Mouse (Mus musculus) kidney, embryonic 15.5 days (tissue): ENCODE measurements around the gene Prtg. TPM values are rescaled to one million over a fixed set of nuclear protein-coding genes. Genes with fewer than 3 reads are reported as not detected.

Experiments used
- ATAC-seq: fragments of 200-750 bp; cut with Nextera tagmentation; replicated peaks from 2 replicates; pipeline ENCODE4 v1.8.0; 2017; ENCODE audit warnings: moderate TSS enrichment; ENCODE audit not compliant: low FRiP score
- H3K27ac ChIP-seq: fragments of 300-500 bp; sonication (generic); 2 replicates; pipeline ENCODE4 v1.5.1; 2015; ENCODE audit warnings: mild to moderate bottlenecking, inconsistent platforms
- H3K27me3 ChIP-seq: fragments of 300-500 bp; sonication (generic); 2 replicates; pipeline ENCODE4 v1.6.1; 2015; ENCODE audit warnings: inconsistent platforms
- H3K36me3 ChIP-seq: fragments of 300-500 bp; sonication (generic); 2 replicates; pipeline ENCODE4 v1.6.1; 2015; ENCODE audit warnings: inconsistent platforms
- H3K4me1 ChIP-seq: fragments of 300-500 bp; sonication (generic); 2 replicates; pipeline ENCODE4 v1.6.1; 2015; ENCODE audit warnings: inconsistent platforms
- H3K4me2 ChIP-seq: fragments of 300-500 bp; sonication (generic); 2 replicates; pipeline ENCODE4 v1.6.1; 2015; ENCODE audit warnings: moderate library complexity, mild to moderate bottlenecking, inconsistent platforms
- H3K4me3 ChIP-seq: fragments of 300-500 bp; sonication (generic); replicated peaks from 2 replicates; pipeline ENCODE4 v1.5.1; 2015; ENCODE audit warnings: mild to moderate bottlenecking, inconsistent platforms
- H3K9ac ChIP-seq: fragments of 300-500 bp; sonication (generic); 2 replicates; pipeline ENCODE4 v1.6.1; 2015; ENCODE audit warnings: mild to moderate bottlenecking, inconsistent platforms
- H3K9me3 ChIP-seq: fragments of 300-500 bp; sonication (generic); replicated peaks from 2 replicates; pipeline ENCODE4 v1.6.1; 2016; ENCODE audit warnings: inconsistent platforms
- whole genome bisulfite sequencing: fragments of 180-500 bp; shearing (Covaris S2); methylation state at CpG from one replicate; pipeline ENCODE4 v1.1.7; 2015; ENCODE audit warnings: mixed read lengths; 5-methylcytosine and 5-hydroxymethylcytosine counted together
- polyA plus RNA-seq: library from polyadenylated mRNA; unstranded; fragments of >200 nt; fragmentation: Nextera tagmentation; extraction: Ambion mirVana; gene quantifications from 2 replicates; pipeline ENCODE4 v1.2.1, GENCODE M21; 2015

The Prtg gene
- polyA plus RNA-seq, 1 experiment from 2014 or later: 2.1 TPM

DNA sequence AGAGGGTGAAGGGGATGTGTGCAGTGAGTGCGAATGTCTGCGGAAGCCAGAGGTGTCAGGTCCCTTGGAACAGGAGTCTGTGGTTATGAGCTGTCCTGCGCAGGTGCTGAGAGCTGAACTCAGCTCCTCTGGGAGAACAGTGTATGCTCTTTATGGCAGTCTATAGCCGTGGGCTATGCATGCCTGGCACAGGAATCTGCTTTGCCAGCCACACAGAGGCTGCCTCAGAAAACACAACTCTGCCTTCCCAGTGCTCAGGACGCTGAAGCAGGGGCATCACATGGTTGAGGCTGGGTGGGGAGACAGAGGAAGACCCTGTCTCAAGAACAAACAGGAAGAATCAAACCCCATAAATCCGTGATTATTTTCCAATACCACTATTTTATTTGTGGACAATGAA lies 60.8 kb downstream of the Prtg start:
- Histone ChIP-seq H3K4me1 (peaks cover 10% of the 10 kb centered on the region), H3K36me3 (no peaks in the 10 kb centered on the region), H3K27me3 (no peaks in the 10 kb centered on the region), H3K4me2 (no peak overlapping the region), H3K9ac (no peak overlapping the region), H3K9me3 (no peaks in the 10 kb centered on the region), H3K4me3 (no peak overlapping the region), H3K27ac (no peak overlapping the region)
- 87% methylated on average over 6 of the region's 6 CpGs for WGBS
- ATAC-seq: no peak

DNA sequence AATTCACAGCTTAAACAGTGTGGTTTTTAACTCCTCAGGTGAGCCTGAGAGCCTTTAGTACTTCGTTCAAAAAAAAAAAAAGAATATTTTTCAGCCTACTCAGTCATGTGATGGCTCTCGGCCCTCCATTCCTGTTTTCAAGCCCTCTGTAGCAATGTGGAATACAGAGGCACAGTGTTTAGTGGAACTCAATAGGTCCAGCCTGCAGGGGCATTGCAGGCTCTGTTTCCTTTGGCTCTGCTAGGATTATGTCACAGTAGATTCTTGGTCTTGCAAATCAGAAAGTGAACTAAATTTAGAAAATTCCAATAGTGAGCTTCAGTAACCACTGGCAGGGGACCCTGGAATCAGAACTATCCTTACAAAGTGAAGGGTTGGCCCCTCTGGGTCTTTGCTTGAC lies 62.1 kb downstream of the Prtg start:
- WGBS: 84% methylated on average over 2 of the region's 2 CpGs
- no peak overlapping the region for H3K27ac ChIP-seq
- H3K4me2 ChIP-seq: no peak overlapping the region
- H3K4me3 ChIP-seq: no peak overlapping the region
- no peak overlapping the region for H3K9ac ChIP-seq
- H3K36me3 ChIP-seq: no peaks in the 10 kb centered on the region
- H3K9me3 ChIP-seq: no peaks in the 10 kb centered on the region
- ATAC-seq: no peak
- peaks cover 14% of the 10 kb centered on the region for H3K4me1 ChIP-seq
- no peaks in the 10 kb centered on the region for H3K27me3 ChIP-seq

DNA sequence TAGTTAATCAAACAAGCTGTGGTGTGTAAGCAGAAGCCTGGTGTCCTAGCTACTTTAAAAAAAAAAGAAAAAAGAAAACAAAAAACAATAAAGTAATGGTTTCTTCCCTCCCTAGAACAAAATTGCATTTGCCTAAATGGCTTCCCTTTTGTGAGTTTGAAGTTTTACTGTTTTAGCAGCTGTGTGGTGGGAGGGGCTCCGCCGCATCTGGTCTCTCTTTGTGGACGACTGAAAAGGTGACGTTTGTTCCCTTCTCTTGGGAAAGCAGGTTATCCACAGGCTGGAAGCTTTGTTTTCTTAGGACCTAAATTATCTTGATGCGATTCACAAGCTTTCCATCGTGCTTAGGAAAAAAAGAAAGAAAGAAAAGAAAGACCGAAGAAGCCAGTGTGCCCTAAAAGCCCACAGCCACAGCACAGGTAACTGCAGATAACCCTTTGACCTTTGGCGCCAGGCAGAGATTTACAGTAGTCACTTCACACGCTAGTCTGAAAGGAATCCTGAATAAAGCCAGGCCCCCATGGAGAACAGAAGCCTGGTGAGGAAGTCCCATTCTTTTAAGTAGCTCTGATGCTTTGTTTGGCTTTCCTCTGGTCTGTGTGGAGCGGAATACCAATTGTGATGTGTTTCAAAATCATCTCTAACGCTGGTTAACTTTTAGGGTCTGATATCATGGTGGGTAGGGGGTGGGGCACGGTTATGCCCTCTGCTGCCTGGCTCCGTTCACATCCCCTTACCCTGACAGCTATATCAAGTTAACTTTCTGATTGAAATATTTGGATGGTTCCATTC lies 65.0 kb downstream of the Prtg start:
- Histone ChIP-seq H3K36me3 (no peaks in the 10 kb centered on the region), H3K9me3 (no peaks in the 10 kb centered on the region), H3K4me2 (peak overlapping the region; percentile 41), H3K4me1 (peaks cover 14% of the 10 kb centered on the region), H3K27ac (peak overlapping the region; percentile 28; the same call in 1 of the 2 replicates), H3K4me3 (peak overlapping the region; percentile 0; the same call in 1 of the 2 replicates), H3K9ac (no peak overlapping the region), H3K27me3 (no peaks in the 10 kb centered on the region)
- WGBS: 14% methylated on average over 13 of the region's 13 CpGs
- ATAC-seq: no peak; the same call in 1 of the 2 replicates

DNA sequence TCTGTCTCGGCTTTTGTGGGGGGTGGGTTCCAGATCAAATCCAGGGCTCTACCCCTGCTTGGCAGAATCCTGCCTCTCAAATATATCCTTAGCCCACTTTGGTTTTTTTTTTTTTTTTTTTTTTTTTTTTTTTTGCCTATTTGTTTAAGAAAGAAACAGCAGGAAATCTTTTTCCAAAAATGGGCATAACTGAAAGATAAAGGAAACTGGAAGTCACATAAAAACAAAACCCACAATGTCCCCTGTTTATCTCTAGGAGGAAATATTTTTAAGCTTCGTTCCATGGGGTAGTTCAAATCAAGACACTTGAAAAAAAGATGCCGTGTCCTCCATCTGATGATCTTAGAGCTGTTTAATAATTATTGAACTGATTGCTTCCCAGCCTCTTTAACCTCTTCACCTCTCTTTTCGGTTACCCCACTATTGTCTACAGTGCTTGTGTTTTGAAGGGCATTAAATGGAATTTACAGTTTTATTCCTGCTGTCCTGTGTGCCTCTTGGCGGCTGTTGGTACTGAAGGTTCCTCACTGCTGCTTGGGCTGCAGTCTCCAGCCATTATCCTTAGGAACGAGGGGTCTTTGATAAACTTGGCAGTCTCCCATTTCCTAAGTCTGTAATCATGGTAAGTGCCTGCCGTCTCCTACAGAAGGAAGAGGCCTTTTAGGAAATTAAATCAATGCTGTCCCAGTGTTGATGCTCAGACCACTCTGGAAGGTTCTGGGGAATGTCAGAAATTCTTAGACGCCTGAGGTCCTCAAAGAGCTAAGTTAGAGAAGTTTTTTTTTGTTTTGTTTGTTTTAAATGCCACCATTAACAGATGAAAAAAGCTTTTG lies 65.8 kb downstream of the Prtg start:
- Histone ChIP-seq H3K9ac (no peak overlapping the region), H3K9me3 (no peaks in the 10 kb centered on the region), H3K4me2 (peak overlapping the region; percentile 41), H3K36me3 (no peaks in the 10 kb centered on the region), H3K27ac (peak overlapping the region; percentile 28; the same call in 1 of the 2 replicates), H3K4me1 (peaks cover 19% of the 10 kb centered on the region), H3K27me3 (no peaks in the 10 kb centered on the region), H3K4me3 (no peak overlapping the region)
- WGBS: 38% methylated on average over 8 of the region's 8 CpGs
- ATAC-seq: no peak

DNA sequence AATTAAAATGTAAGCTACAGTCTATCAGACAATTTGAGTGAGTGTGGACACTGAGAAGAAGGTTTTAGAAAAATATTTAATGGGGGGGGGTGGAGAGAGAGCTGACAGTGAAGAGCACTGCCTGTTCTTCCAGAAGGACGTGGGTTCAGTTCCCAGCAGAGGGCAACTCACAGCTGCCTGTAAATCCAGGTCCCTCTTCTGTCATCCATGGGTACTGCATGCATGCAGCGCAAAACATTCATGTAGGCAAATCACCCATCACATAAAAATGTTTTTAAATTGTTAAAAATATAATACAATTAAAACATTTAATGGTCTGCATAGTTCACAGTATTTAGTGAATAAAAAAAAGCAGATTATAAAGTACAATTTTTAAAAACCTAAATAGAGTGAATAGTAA lies 69.2 kb downstream of the Prtg start:
- Histone ChIP-seq H3K4me1 (peaks cover 52% of the 10 kb centered on the region), H3K27ac (no peak overlapping the region), H3K9ac (no peak overlapping the region), H3K27me3 (no peaks in the 10 kb centered on the region), H3K4me3 (no peak overlapping the region), H3K9me3 (no peaks in the 10 kb centered on the region), H3K36me3 (no peaks in the 10 kb centered on the region), H3K4me2 (no peak overlapping the region)
- no peak for ATAC-seq
- 80% methylated on average over 2 of the region's 2 CpGs for WGBS

DNA sequence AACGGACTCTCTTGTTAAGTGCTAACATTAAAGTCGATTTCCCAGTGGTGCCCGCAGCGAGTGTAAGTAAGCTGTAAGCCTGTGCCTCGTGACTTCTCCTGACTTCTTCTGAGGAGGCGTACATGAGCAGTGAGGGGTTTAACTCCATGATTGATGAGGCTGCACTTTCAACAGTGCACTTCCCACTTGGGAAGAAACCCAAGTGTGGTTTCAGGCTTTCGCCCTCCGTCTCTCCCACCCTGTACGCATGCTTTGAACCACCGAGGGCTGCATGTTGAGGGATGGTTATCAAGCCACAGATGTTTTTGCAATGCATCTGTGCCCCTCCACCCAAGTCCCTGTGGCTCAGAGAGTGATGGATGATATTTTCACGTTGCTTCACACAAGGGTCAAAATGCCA lies 71.2 kb downstream of the Prtg start:
- H3K27ac ChIP-seq: peak overlapping the region; percentile 51
- H3K27me3 ChIP-seq: no peaks in the 10 kb centered on the region
- peak; percentile 74 for ATAC-seq
- no peaks in the 10 kb centered on the region for H3K9me3 ChIP-seq
- H3K36me3 ChIP-seq: no peaks in the 10 kb centered on the region
- H3K4me3 ChIP-seq: no peak overlapping the region
- 9% methylated on average over 11 of the region's 11 CpGs for WGBS
- H3K4me2 ChIP-seq: peak overlapping the region; percentile 17
- H3K9ac ChIP-seq: no peak overlapping the region
- H3K4me1 ChIP-seq: peaks cover 53% of the 10 kb centered on the region

DNA sequence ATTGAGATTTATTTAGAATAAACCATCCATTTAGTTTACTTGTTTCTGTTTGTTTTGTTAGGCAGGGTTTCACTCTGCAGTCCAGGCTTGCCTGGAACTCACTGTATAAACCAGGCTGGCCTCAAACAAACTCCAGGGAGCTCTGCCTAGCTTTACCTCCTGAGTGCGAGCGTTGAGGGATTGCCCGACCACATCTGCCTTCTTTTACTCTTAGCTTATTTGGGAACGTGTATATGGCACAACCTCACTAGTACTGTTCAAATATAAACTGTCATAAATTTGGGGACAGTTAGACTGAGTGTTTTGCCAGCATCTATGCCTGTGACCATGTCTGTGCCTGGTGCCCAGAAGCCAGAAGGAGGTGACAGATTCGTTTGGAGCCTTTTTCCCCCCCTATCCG lies 72.0 kb downstream of the Prtg start:
- no peak overlapping the region for H3K9ac ChIP-seq
- H3K9me3 ChIP-seq: no peaks in the 10 kb centered on the region
- no peak overlapping the region for H3K4me2 ChIP-seq
- peaks cover 59% of the 10 kb centered on the region for H3K4me1 ChIP-seq
- no peaks in the 10 kb centered on the region for H3K27me3 ChIP-seq
- WGBS: 39% methylated on average over 6 of the region's 6 CpGs
- ATAC-seq: no peak
- no peak overlapping the region for H3K4me3 ChIP-seq
- no peaks in the 10 kb centered on the region for H3K36me3 ChIP-seq
- peak overlapping the region; percentile 51; the same call in 1 of the 2 replicates for H3K27ac ChIP-seq

DNA sequence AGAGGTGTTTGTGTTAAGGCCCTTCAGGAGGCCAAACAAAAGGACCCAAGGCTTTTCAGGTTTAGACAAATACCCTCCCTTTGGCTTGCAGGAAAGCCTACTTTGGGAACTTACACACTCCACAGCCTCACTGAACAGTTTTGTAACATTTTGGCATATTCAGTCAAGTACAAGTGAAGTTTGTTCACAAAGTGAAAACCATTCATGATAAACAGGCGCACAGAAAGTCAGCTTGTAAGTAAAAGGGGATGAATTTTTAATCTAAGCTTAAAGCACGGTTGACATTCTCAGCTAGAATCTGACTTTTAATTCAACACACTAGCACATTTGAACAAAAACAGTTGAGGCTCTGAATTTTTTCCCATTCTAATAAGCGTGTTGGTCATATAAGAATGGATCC lies 72.9 kb downstream of the Prtg start:
- Histone ChIP-seq H3K36me3 (no peaks in the 10 kb centered on the region), H3K4me1 (peaks cover 61% of the 10 kb centered on the region), H3K4me3 (no peak overlapping the region), H3K27ac (no peak overlapping the region), H3K27me3 (no peaks in the 10 kb centered on the region), H3K9me3 (no peaks in the 10 kb centered on the region), H3K4me2 (no peak overlapping the region), H3K9ac (no peak overlapping the region)
- WGBS: 81% methylated on average over 3 of the region's 3 CpGs
- no peak for ATAC-seq

DNA sequence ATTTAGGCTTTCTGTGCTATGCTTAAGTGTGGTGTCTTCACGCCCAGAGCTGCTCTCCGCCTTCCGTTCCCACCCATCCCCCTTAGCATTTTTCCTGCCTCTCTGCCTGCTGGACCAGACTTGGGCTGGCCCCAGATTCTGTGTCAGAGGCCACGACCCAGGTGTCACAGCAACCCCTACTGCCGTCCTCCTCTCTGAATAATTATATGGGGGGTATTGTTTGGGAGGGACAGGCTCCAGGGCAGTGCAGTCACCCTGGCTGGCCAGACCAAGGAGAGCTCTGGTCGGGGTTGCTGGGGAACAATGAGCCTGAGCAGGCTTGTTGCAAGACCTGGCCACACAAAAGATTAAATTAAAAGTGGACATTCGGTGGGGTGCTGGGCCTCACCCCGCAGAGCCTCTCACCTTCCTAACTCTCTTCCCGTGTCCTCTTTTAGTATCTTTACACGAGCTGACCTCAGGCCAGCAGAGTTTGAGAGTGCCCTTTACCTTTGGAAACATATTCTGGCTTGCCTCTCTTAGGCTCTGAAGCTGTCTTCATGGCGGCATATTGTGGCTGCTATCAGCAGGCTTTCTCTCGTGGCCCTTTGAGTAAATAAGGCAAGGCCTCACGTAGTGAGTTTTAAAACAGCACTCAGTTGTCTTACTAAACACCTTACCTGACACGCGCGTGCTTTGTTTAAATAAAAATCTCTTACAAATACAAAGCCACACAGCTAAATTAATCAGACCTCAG lies 73.7 kb downstream of the Prtg start:
- WGBS: 29% methylated on average over 16 of the region's 16 CpGs
- Histone ChIP-seq H3K36me3 (no peaks in the 10 kb centered on the region), H3K9me3 (no peaks in the 10 kb centered on the region), H3K4me1 (peaks cover 61% of the 10 kb centered on the region), H3K4me3 (no peak overlapping the region), H3K9ac (no peak overlapping the region), H3K4me2 (peak overlapping the region; percentile 1; the same call in 1 of the 2 replicates), H3K27me3 (no peaks in the 10 kb centered on the region), H3K27ac (peak overlapping the region; percentile 77)
- peak; percentile 41; the same call in 1 of the 2 replicates for ATAC-seq

DNA sequence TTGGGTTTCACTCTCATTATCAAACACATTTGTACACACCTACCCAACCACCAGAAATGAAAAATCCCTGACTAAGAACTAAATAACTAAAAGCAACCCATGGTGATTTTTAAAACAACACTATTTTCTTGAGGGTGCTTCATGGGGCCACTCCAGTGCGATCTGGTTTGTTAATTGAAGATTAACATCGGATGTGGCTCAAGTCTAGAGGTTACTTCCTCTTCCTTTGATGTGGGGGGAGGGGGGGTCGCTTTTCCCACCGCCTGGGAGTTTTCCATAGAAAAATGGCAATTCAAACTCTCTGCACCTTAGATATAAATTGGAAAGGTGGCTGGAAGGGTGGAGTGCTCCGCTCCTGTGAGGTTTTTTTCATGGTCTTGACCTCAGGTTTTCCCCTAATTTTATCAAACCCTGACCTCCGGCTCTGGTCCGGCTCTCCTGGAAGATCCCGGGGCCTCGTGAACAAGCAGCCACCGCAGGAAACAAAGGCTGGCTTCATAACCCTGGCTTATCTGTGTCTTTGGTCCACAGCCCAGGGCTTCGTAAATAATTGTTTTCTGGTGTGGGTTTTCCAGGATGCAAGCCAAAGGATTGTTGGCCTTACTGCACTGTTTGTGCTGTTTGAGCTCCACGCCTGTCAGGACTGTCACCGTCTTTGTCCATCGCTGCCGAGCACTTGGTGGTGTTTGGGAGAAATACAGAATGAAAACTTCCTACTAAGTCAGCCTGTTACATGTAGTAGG lies 74.5 kb downstream of the Prtg start:
- H3K4me2 ChIP-seq: peak overlapping the region; percentile 34
- no peak for ATAC-seq

DNA sequence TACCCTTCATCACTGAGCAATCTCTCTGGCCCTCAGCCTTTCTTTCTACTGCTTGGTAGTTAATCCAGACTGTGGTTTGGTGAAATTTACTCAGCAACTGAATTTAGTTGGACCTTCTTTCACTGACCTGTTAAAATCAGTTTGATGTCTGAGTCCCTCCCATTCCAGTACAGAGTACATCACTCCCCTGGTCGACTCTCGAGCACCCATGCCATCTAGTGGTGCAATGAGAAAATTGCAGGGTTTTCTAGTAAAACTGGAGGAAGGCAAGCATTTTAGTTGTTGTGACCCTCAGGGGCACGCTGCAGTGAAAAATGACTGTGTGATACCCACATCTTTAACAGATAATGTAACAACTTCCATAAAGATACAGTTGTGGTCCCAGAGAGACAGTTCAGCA lies 77.3 kb downstream of the Prtg start:
- peak; percentile 57; the same call in 1 of the 2 replicates for ATAC-seq
- H3K4me3 ChIP-seq: no peak overlapping the region
- 8% methylated on average over 3 of the region's 3 CpGs for WGBS

More for the DNA sequence above, 74.5 kb downstream of the Prtg start:
- Histone ChIP-seq H3K27ac (peak overlapping the region; percentile 77), H3K4me3 (no peak overlapping the region), H3K4me1 (peaks cover 61% of the 10 kb centered on the region), H3K27me3 (no peaks in the 10 kb centered on the region), H3K36me3 (no peaks in the 10 kb centered on the region), H3K9ac (no peak overlapping the region), H3K9me3 (no peaks in the 10 kb centered on the region)
- WGBS: 23% methylated on average over 15 of the region's 15 CpGs

More for the DNA sequence above, 77.3 kb downstream of the Prtg start:
- no peak overlapping the region for H3K9ac ChIP-seq
- no peaks in the 10 kb centered on the region for H3K36me3 ChIP-seq
- peaks cover 41% of the 10 kb centered on the region for H3K4me1 ChIP-seq
- no peaks in the 10 kb centered on the region for H3K9me3 ChIP-seq
- H3K27me3 ChIP-seq: no peaks in the 10 kb centered on the region
- no peak overlapping the region for H3K4me2 ChIP-seq
- H3K27ac ChIP-seq: no peak overlapping the region
